Mouse (Mus musculus): ENCODE measurements around the gene Scd3.

The Scd3 gene

GRCm38 (mm10) chr19:44203015-44203564, at the start of gene Scd3:
Gene Scd3 (plus strand): TSS chr19:44203269.
- no peak for DNase-seq

- DNase-seq: no peak
Observed at GRCm38 (mm10) chr19:44153781-44154180, 49.3 kb upstream of the Scd3 start.

- DNase-seq: no peak
Observed at GRCm38 (mm10) chr19:44157005-44157404, 46.1 kb upstream of the Scd3 start.

- no peak for DNase-seq
Observed at GRCm38 (mm10) chr19:44159386-44159785, 43.7 kb upstream of the Scd3 start.

GRCm38 (mm10) chr19:44161515-44161914, 41.6 kb upstream of the Scd3 start:
- DNase-seq: peak in 1 of 2 experiments; percentile 22

- no peak for DNase-seq
Observed at GRCm38 (mm10) chr19:44174835-44175234, 28.2 kb upstream of the Scd3 start.

GRCm38 (mm10) chr19:44176741-44177140, 26.3 kb upstream of the Scd3 start:
- DNase-seq: no peak

GRCm38 (mm10) chr19:44180502-44180901, 22.6 kb upstream of the Scd3 start:
- DNase-seq: no peak

GRCm38 (mm10) chr19:44183968-44184367, 19.1 kb upstream of the Scd3 start:
- no peak for DNase-seq

- DNase-seq: no peak
Observed at GRCm38 (mm10) chr19:44189056-44189455, 14.0 kb upstream of the Scd3 start.

GRCm38 (mm10) chr19:44192342-44192741, 10.7 kb upstream of the Scd3 start, which contains the start of gene Pkd2l1:
Gene Pkd2l1 (minus strand): TSS chr19:44192442.
- no peak for DNase-seq

- DNase-seq: no peak
Observed at GRCm38 (mm10) chr19:44193906-44194305, 9.2 kb upstream of the Scd3 start.

GRCm38 (mm10) chr19:44195138-44195537, 7.9 kb upstream of the Scd3 start:
- DNase-seq: peak; percentile 82 to 90

- no peak for DNase-seq
Observed at GRCm38 (mm10) chr19:44197053-44197852, 5.8 kb upstream of the Scd3 start.

- no peak for DNase-seq
Observed at GRCm38 (mm10) chr19:44198494-44198893, 4.6 kb upstream of the Scd3 start.

GRCm38 (mm10) chr19:44198964-44199363, 4.1 kb upstream of the Scd3 start:
- peak in 1 of 2 experiments; percentile 34 for DNase-seq

GRCm38 (mm10) chr19:44207079-44207478, 4.0 kb downstream of the Scd3 start:
- no peak for DNase-seq

GRCm38 (mm10) chr19:44215255-44215654, 12.2 kb downstream of the Scd3 start:
- DNase-seq: no peak

- DNase-seq: no peak
Observed at GRCm38 (mm10) chr19:44217958-44218525, 15.0 kb downstream of the Scd3 start.

- DNase-seq: no peak
Observed at GRCm38 (mm10) chr19:44225728-44226127, 22.7 kb downstream of the Scd3 start.

- no peak for DNase-seq
Observed at GRCm38 (mm10) chr19:44229776-44230175, 26.7 kb downstream of the Scd3 start.

GRCm38 (mm10) chr19:44230212-44230611, 27.1 kb downstream of the Scd3 start:
- DNase-seq: no peak

- no peak for DNase-seq
Observed at GRCm38 (mm10) chr19:44231608-44232151, 28.6 kb downstream of the Scd3 start.

Data from cerebellum, postnatal 25 days (tissue).